Mouse (Mus musculus) forebrain, embryonic 13.5 days (tissue): ENCODE measurements at regions not wholly inside any gene's neighbourhood (a gene's known extent, or its start where the extent isn't known, plus 50 kb on each side); places are given as distances from the start of the nearest gene placed in this dataset.

Experiments used
- ATAC-seq: fragments of 200-750 bp; cut with Nextera tagmentation; 2 replicates; pipeline ENCODE4 v1.8.0; 2017
- H3K27ac ChIP-seq: fragments of 300-500 bp; sonication (generic); 2 replicates; pipeline ENCODE4 v1.5.1; 2015; ENCODE audit warnings: inconsistent platforms, mild to moderate bottlenecking, moderate library complexity
- H3K27me3 ChIP-seq: fragments of 300-500 bp; sonication (generic); 2 replicates; pipeline ENCODE4 v1.6.1; 2015; ENCODE audit warnings: mild to moderate bottlenecking, inconsistent platforms
- H3K36me3 ChIP-seq: fragments of 300-500 bp; sonication (generic); 2 replicates; pipeline ENCODE4 v1.6.1; 2015; ENCODE audit warnings: mild to moderate bottlenecking, inconsistent platforms; ENCODE audit not compliant: poor library complexity, severe bottlenecking
- H3K4me1 ChIP-seq: fragments of 300-500 bp; sonication (generic); 2 replicates; pipeline ENCODE4 v1.6.1; 2015; ENCODE audit warnings: inconsistent platforms
- H3K4me2 ChIP-seq: fragments of 300-500 bp; sonication (generic); 2 replicates; pipeline ENCODE4 v1.6.1; 2015; ENCODE audit warnings: inconsistent platforms, mild to moderate bottlenecking, moderate library complexity
- H3K4me3 ChIP-seq: fragments of 300-500 bp; sonication (generic); 2 replicates; pipeline ENCODE4 v1.5.1; 2015; ENCODE audit warnings: mild to moderate bottlenecking, inconsistent platforms
- H3K9ac ChIP-seq: fragments of 300-500 bp; sonication (generic); 2 replicates; pipeline ENCODE4 v1.6.1; 2015; ENCODE audit warnings: mild to moderate bottlenecking, inconsistent platforms
- H3K9me3 ChIP-seq: fragments of 300-500 bp; sonication (generic); replicated peaks from 2 replicates; pipeline ENCODE4 v1.6.1; 2016; ENCODE audit warnings: inconsistent platforms
- WGBS: fragments of 180-500 bp; shearing (Covaris S2); methylation state at CpG from one replicate; pipeline ENCODE4 v1.1.7; 2015; 5-methylcytosine and 5-hydroxymethylcytosine counted together

- no peaks in the 10 kb centered on the region for H3K9me3 ChIP-seq
- H3K36me3 ChIP-seq: no peaks in the 10 kb centered on the region
- 19% methylated on average over 3 of the region's 3 CpGs for WGBS
- peak overlapping the region; percentile 24 for H3K4me2 ChIP-seq
- H3K4me1 ChIP-seq: peaks cover 57% of the 10 kb centered on the region
- peak; percentile 78 for ATAC-seq
- H3K9ac ChIP-seq: peak overlapping the region; percentile 35; the same call in 1 of the 2 replicates
- H3K27me3 ChIP-seq: no peaks in the 10 kb centered on the region
- peak overlapping the region; percentile 87 for H3K27ac ChIP-seq
- H3K4me3 ChIP-seq: no peak overlapping the region
These were observed 292.3 kb upstream of the Nbea start for GRCm38 (mm10) chr3:56475529-56476527.

- no peak; the same call in 1 of the 2 replicates for ATAC-seq
- no peak overlapping the region for H3K4me2 ChIP-seq
- H3K4me3 ChIP-seq: no peak overlapping the region
- H3K9me3 ChIP-seq: no peaks in the 10 kb centered on the region
- H3K36me3 ChIP-seq: no peaks in the 10 kb centered on the region
- no peak overlapping the region for H3K9ac ChIP-seq
- WGBS: 16% methylated on average over 6 of the region's 6 CpGs
- H3K27me3 ChIP-seq: peaks cover 2% of the 10 kb centered on the region; the same call in 1 of the 2 replicates
- H3K27ac ChIP-seq: no peak overlapping the region
- peaks cover 50% of the 10 kb centered on the region for H3K4me1 ChIP-seq
These were observed 289.1 kb upstream of the Nbea start for GRCm38 (mm10) chr3:56472651-56473050.

GRCm38 (mm10) chr3:56471823-56472222 lies 288.3 kb upstream of the Nbea start:
- H3K4me3 ChIP-seq: no peak overlapping the region
- H3K9me3 ChIP-seq: no peaks in the 10 kb centered on the region
- no peak overlapping the region for H3K4me2 ChIP-seq
- H3K36me3 ChIP-seq: no peaks in the 10 kb centered on the region
- H3K4me1 ChIP-seq: peaks cover 44% of the 10 kb centered on the region
- peaks cover 9% of the 10 kb centered on the region; the same call in 1 of the 2 replicates for H3K27me3 ChIP-seq
- no peak for ATAC-seq
- H3K27ac ChIP-seq: no peak overlapping the region
- WGBS: 19% methylated on average over 5 of the region's 5 CpGs
- H3K9ac ChIP-seq: no peak overlapping the region

GRCm38 (mm10) chr3:56471185-56471584 lies 287.7 kb upstream of the Nbea start:
- Histone ChIP-seq H3K27ac (no peak overlapping the region), H3K4me3 (no peak overlapping the region), H3K4me1 (peaks cover 37% of the 10 kb centered on the region), H3K9ac (no peak overlapping the region), H3K9me3 (no peaks in the 10 kb centered on the region), H3K36me3 (no peaks in the 10 kb centered on the region), H3K4me2 (no peak overlapping the region), H3K27me3 (peaks cover 9% of the 10 kb centered on the region; the same call in 1 of the 2 replicates)
- ATAC-seq: peak; percentile 58
- WGBS: 2% methylated on average over 1 of the region's 1 CpGs

GRCm38 (mm10) chr3:56457625-56458024 lies 274.1 kb upstream of the Nbea start:
- no peak overlapping the region for H3K9ac ChIP-seq
- H3K4me3 ChIP-seq: no peak overlapping the region
- H3K36me3 ChIP-seq: no peaks in the 10 kb centered on the region
- H3K27ac ChIP-seq: no peak overlapping the region
- WGBS: 30% methylated on average over 4 of the region's 4 CpGs
- peaks cover 19% of the 10 kb centered on the region for H3K4me1 ChIP-seq
- H3K27me3 ChIP-seq: peaks cover 6% of the 10 kb centered on the region; the same call in 1 of the 2 replicates
- no peak overlapping the region for H3K4me2 ChIP-seq
- no peaks in the 10 kb centered on the region for H3K9me3 ChIP-seq
- ATAC-seq: 0 out of 2 replicates have a peak, but pooled peaks have one; percentile 27

- H3K4me2 ChIP-seq: no peak overlapping the region
- H3K36me3 ChIP-seq: no peaks in the 10 kb centered on the region
- H3K4me3 ChIP-seq: no peak overlapping the region
- H3K9ac ChIP-seq: no peak overlapping the region
- no peak overlapping the region for H3K27ac ChIP-seq
- peaks cover 6% of the 10 kb centered on the region; the same call in 1 of the 2 replicates for H3K27me3 ChIP-seq
- peak; percentile 73; the same call in 1 of the 2 replicates for ATAC-seq
- 24% methylated on average over 6 of the region's 6 CpGs for WGBS
- H3K9me3 ChIP-seq: no peaks in the 10 kb centered on the region
- H3K4me1 ChIP-seq: peaks cover 19% of the 10 kb centered on the region
These were observed 272.8 kb upstream of the Nbea start for GRCm38 (mm10) chr3:56456317-56456716.

- H3K4me2 ChIP-seq: no peak overlapping the region
- 73% methylated on average over 5 of the region's 5 CpGs for WGBS
- no peak overlapping the region for H3K4me3 ChIP-seq
- no peaks in the 10 kb centered on the region for H3K36me3 ChIP-seq
- no peaks in the 10 kb centered on the region for H3K9me3 ChIP-seq
- no peak overlapping the region for H3K9ac ChIP-seq
- no peaks in the 10 kb centered on the region for H3K27me3 ChIP-seq
- peaks cover 20% of the 10 kb centered on the region for H3K4me1 ChIP-seq
- no peak overlapping the region for H3K27ac ChIP-seq
- peak; percentile 36; the same call in 1 of the 2 replicates for ATAC-seq
These were observed 255.4 kb upstream of the Nbea start for GRCm38 (mm10) chr3:56438900-56439299.

GRCm38 (mm10) chr3:56438020-56438747 lies 254.7 kb upstream of the Nbea start:
- 54% methylated on average over 12 of the region's 12 CpGs for WGBS
- Histone ChIP-seq H3K9me3 (no peaks in the 10 kb centered on the region), H3K9ac (no peak overlapping the region), H3K27me3 (no peaks in the 10 kb centered on the region), H3K4me2 (no peak overlapping the region), H3K27ac (peak overlapping the region; percentile 68; the same call in 1 of the 2 replicates), H3K4me1 (peaks cover 20% of the 10 kb centered on the region), H3K36me3 (no peaks in the 10 kb centered on the region), H3K4me3 (no peak overlapping the region)
- peak; percentile 80 for ATAC-seq

GRCm38 (mm10) chr3:56437058-56437457 lies 253.6 kb upstream of the Nbea start:
- Histone ChIP-seq H3K27ac (no peak overlapping the region), H3K36me3 (no peaks in the 10 kb centered on the region), H3K9me3 (no peaks in the 10 kb centered on the region), H3K27me3 (no peaks in the 10 kb centered on the region), H3K4me1 (peaks cover 20% of the 10 kb centered on the region), H3K9ac (no peak overlapping the region), H3K4me3 (no peak overlapping the region), H3K4me2 (no peak overlapping the region)
- peak; percentile 76 for ATAC-seq
- WGBS: 28% methylated on average over 4 of the region's 4 CpGs

- no peaks in the 10 kb centered on the region for H3K36me3 ChIP-seq
- WGBS: 59% methylated on average over 1 of the region's 1 CpGs
- no peak overlapping the region for H3K4me2 ChIP-seq
- H3K27me3 ChIP-seq: no peaks in the 10 kb centered on the region
- H3K9ac ChIP-seq: no peak overlapping the region
- no peak overlapping the region for H3K4me3 ChIP-seq
- ATAC-seq: no peak
- H3K9me3 ChIP-seq: no peaks in the 10 kb centered on the region
- no peak overlapping the region for H3K27ac ChIP-seq
- peaks cover 14% of the 10 kb centered on the region for H3K4me1 ChIP-seq
These were observed 250.0 kb upstream of the Nbea start for GRCm38 (mm10) chr3:56433495-56433894.

- ATAC-seq: no peak
- no peaks in the 10 kb centered on the region for H3K27me3 ChIP-seq
- no peaks in the 10 kb centered on the region for H3K4me1 ChIP-seq
- H3K9ac ChIP-seq: no peak overlapping the region
- H3K9me3 ChIP-seq: no peaks in the 10 kb centered on the region
- no peak overlapping the region for H3K4me3 ChIP-seq
- no peak overlapping the region for H3K4me2 ChIP-seq
- no peak overlapping the region for H3K27ac ChIP-seq
- WGBS: 89% methylated on average over 1 of the region's 1 CpGs
- H3K36me3 ChIP-seq: no peaks in the 10 kb centered on the region
These were observed 243.7 kb upstream of the Nbea start for GRCm38 (mm10) chr3:56427201-56427600.
